Mouse (Mus musculus) hindbrain, embryonic 16.5 days (tissue): ENCODE measurements around the gene Nars2. TPM values are rescaled to one million over a fixed set of nuclear protein-coding genes. Genes with fewer than 3 reads are reported as not detected.

Experiments used
- ATAC-seq: fragments of 200-750 bp; cut with Nextera tagmentation; 2 replicates; pipeline ENCODE4 v1.8.0; 2017; ENCODE audit warnings: moderate TSS enrichment, moderate library complexity
- H3K27ac ChIP-seq: fragments of 300-500 bp; sonication (generic); 2 replicates; pipeline ENCODE4 v1.5.1; 2014; ENCODE audit warnings: low read depth, mild to moderate bottlenecking, control low read depth, low read length, moderate library complexity
- H3K27me3 ChIP-seq: fragments of 300-500 bp; sonication (generic); replicated peaks from 2 replicates; pipeline ENCODE4 v1.6.1; 2014; ENCODE audit warnings: low read length; ENCODE audit not compliant: control insufficient read depth, insufficient read depth
- H3K36me3 ChIP-seq: fragments of 300-500 bp; sonication (generic); 2 replicates; pipeline ENCODE4 v1.6.1; 2014; ENCODE audit warnings: mild to moderate bottlenecking, low read length, moderate library complexity, mixed read lengths; ENCODE audit not compliant: control insufficient read depth, insufficient read depth
- H3K4me1 ChIP-seq: fragments of 300-500 bp; sonication (generic); 2 replicates; pipeline ENCODE4 v1.6.1; 2014; ENCODE audit warnings: low read depth, low read length; ENCODE audit not compliant: control insufficient read depth, insufficient read depth
- H3K4me2 ChIP-seq: fragments of 300-500 bp; sonication (generic); 2 replicates; pipeline ENCODE4 v1.6.1; 2014; ENCODE audit warnings: mild to moderate bottlenecking, low read length, control low read depth, moderate library complexity
- H3K4me3 ChIP-seq: fragments of 300-500 bp; sonication (generic); 2 replicates; pipeline ENCODE4 v1.5.1; 2014; ENCODE audit warnings: mild to moderate bottlenecking, low read length, control low read depth, moderate library complexity
- H3K9ac ChIP-seq: fragments of 300-500 bp; sonication (generic); 2 replicates; pipeline ENCODE4 v1.6.1; 2014; ENCODE audit warnings: low read depth, mild to moderate bottlenecking, control low read depth, low read length, moderate library complexity
- H3K9me3 ChIP-seq: fragments of 300-500 bp; sonication (generic); 2 replicates; pipeline ENCODE4 v1.6.1; 2014; ENCODE audit warnings: mild to moderate bottlenecking, low read length, moderate library complexity; ENCODE audit not compliant: control insufficient read depth
- WGBS: fragments of 180-500 bp; shearing (Covaris S2); extraction: QIAGEN DNeasy Blood & Tissue Kit; methylation state at CpG from one replicate; pipeline ENCODE4 v1.1.7; 2014; 5-methylcytosine and 5-hydroxymethylcytosine counted together
- polyA plus RNA-seq: library from polyadenylated mRNA; unstranded; fragments of >200 nt; fragmentation: Nextera tagmentation; extraction: Ambion mirVana; gene quantifications from 2 replicates; pipeline ENCODE4 v1.2.1, GENCODE M21; 2015

Nars2 gene
- polyA plus RNA-seq, 1 experiment from 2014 or later, result 16.9 TPM

GRCm38 (mm10) chr7:96959168-96959567, 7.9 kb downstream of the Nars2 start:
- H3K9ac ChIP-seq, result no peak overlapping the region
- WGBS, result 95% methylated on average over 5 of the region's 5 CpGs
- no peaks in the 10 kb centered on the region for H3K27me3 ChIP-seq
- H3K9me3 ChIP-seq, result no peaks in the 10 kb centered on the region
- no peak for ATAC-seq
- peaks cover 2% of the 10 kb centered on the region for H3K36me3 ChIP-seq
- H3K4me3 ChIP-seq, result no peak overlapping the region
- no peak overlapping the region for H3K27ac ChIP-seq
- H3K4me2 ChIP-seq, result no peak overlapping the region
- H3K4me1 ChIP-seq, result no peaks in the 10 kb centered on the region

DNA sequence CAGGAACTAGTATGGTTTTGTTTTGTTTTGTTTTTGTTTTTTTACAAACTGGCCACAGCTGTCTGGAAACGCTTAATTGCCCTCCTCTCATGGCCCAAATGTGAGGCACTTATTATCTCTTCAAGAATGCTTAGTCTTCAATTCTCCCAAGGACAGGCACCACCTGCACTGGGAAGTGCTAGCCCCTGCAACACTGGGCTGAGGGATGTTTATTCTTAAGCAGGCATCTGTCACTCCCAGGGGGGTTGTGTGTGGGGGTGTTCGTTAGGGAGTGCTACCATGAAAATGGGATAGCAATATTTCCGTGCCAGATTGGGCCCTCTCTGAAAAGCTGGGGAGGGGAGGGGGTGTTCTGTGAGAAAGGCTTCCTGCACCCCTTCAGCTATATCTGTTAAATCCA, 15.9 kb downstream of the Nars2 start:
- Histone ChIP-seq H3K4me2 (no peak overlapping the region), H3K9me3 (no peaks in the 10 kb centered on the region), H3K27me3 (no peaks in the 10 kb centered on the region), H3K4me3 (no peak overlapping the region), H3K27ac (no peak overlapping the region), H3K36me3 (no peaks in the 10 kb centered on the region), H3K4me1 (no peaks in the 10 kb centered on the region), H3K9ac (no peak overlapping the region)
- ATAC-seq, result no peak
- 36% methylated on average over 3 of the region's 3 CpGs for WGBS

- no peak overlapping the region for H3K4me2 ChIP-seq
- no peaks in the 10 kb centered on the region for H3K4me1 ChIP-seq
- no peak overlapping the region for H3K27ac ChIP-seq
- H3K9me3 ChIP-seq, result no peaks in the 10 kb centered on the region
- H3K27me3 ChIP-seq, result no peaks in the 10 kb centered on the region
- 21% methylated on average over 1 of the region's 1 CpGs for WGBS
- no peak overlapping the region for H3K9ac ChIP-seq
- peak; percentile 54; the same call in 1 of the 2 replicates for ATAC-seq
- no peak overlapping the region for H3K4me3 ChIP-seq
- H3K36me3 ChIP-seq, result no peaks in the 10 kb centered on the region
Observed at GRCm38 (mm10) chr7:96970359-96970758, 19.1 kb downstream of the Nars2 start.

- Histone ChIP-seq H3K36me3 (no peaks in the 10 kb centered on the region), H3K4me3 (no peak overlapping the region), H3K9ac (peak overlapping the region; percentile 27; the same call in 1 of the 2 replicates), H3K9me3 (no peaks in the 10 kb centered on the region), H3K4me1 (no peaks in the 10 kb centered on the region), H3K27ac (no peak overlapping the region), H3K4me2 (peak overlapping the region; percentile 28), H3K27me3 (no peaks in the 10 kb centered on the region)
- 67% methylated on average over 21 of the region's 21 CpGs for WGBS
- ATAC-seq, result no peak
Observed at GRCm38 (mm10) chr7:96971027-96971996, 20.0 kb downstream of the Nars2 start.

DNA sequence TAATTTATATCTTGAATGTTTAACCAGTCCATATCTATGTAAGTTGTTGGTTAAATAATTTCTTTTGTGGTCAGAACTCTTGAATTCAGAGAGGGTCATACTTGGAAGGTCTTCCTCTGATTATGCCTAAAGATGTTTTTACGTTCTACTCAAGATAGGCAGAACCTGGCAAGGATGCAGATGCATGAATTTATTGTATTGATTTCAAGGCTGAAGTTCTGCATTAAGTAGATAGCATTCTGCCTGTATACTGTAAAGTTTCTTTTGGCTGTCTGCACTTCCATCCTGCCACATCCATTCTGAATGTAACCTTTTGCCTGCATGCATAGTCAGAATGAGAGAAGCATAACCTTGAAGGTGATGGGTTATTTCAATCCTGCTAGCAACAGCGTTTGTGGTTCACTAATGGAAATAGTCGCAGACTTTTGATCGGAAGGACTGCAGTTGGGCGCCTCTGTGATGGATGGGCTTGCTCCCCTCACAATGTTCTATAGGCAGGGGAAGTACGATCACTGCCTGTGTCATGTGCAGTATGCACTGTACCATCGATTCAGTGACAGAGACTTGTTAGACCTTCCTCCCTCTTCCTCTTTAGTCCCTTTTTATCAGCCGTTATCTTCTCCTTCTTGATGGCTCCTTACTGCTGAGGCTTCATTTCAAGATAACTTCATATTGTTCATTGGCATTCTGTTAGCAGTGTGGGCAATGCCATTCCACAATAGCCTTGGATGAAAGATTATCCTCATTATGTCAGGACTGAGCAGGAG, 21.0 kb downstream of the Nars2 start:
- Histone ChIP-seq H3K36me3 (no peaks in the 10 kb centered on the region), H3K4me2 (no peak overlapping the region)
- WGBS, result 65% methylated on average over 8 of the region's 8 CpGs

GRCm38 (mm10) chr7:96975914-96976313, 24.6 kb downstream of the Nars2 start:
- Histone ChIP-seq H3K9me3 (no peaks in the 10 kb centered on the region), H3K27ac (no peak overlapping the region), H3K4me3 (no peak overlapping the region), H3K36me3 (no peaks in the 10 kb centered on the region), H3K27me3 (no peaks in the 10 kb centered on the region), H3K4me1 (no peaks in the 10 kb centered on the region), H3K4me2 (no peak overlapping the region), H3K9ac (no peak overlapping the region)
- WGBS, result 86% methylated on average over 5 of the region's 5 CpGs
- no peak for ATAC-seq

More for the DNA sequence above, 21.0 kb downstream of the Nars2 start:
- Histone ChIP-seq H3K27ac (no peak overlapping the region), H3K4me3 (no peak overlapping the region), H3K27me3 (no peaks in the 10 kb centered on the region), H3K4me1 (no peaks in the 10 kb centered on the region), H3K9ac (no peak overlapping the region; the same call in 1 of the 2 replicates), H3K9me3 (no peaks in the 10 kb centered on the region)
- ATAC-seq, result no peak

DNA sequence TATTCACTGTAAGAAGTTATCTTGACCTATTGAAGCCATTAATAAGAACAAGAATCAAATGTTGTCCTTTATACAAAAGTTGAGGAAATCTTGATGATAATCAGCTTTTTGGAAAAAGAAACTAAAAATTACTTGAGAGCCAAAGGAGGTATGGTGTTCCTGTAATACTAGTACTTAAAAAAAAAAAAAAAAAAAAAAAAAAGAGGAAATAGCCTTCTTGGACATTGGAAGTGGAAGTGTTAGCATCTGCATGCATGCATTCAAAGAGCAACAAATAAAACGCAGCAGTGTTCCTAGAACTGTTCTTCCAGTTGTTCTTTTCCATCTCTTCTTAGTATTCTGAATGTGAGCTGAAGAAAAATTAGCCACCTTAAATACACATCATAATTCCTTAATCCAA, 25.9 kb downstream of the Nars2 start:
- no peak overlapping the region for H3K27ac ChIP-seq
- H3K36me3 ChIP-seq, result no peaks in the 10 kb centered on the region
- H3K27me3 ChIP-seq, result no peaks in the 10 kb centered on the region
- no peaks in the 10 kb centered on the region for H3K4me1 ChIP-seq
- no peaks in the 10 kb centered on the region for H3K9me3 ChIP-seq
- no peak for ATAC-seq
- 92% methylated on average over 1 of the region's 1 CpGs for WGBS
- no peak overlapping the region for H3K4me3 ChIP-seq
- no peak overlapping the region for H3K4me2 ChIP-seq
- H3K9ac ChIP-seq, result no peak overlapping the region

GRCm38 (mm10) chr7:96981366-96981765, 30.1 kb downstream of the Nars2 start:
- no peak for ATAC-seq
- H3K9me3 ChIP-seq, result no peaks in the 10 kb centered on the region
- no peak overlapping the region for H3K4me3 ChIP-seq
- H3K9ac ChIP-seq, result no peak overlapping the region
- no peaks in the 10 kb centered on the region for H3K36me3 ChIP-seq
- 96% methylated on average over 2 of the region's 2 CpGs for WGBS
- H3K27ac ChIP-seq, result no peak overlapping the region
- H3K4me1 ChIP-seq, result peaks cover 5% of the 10 kb centered on the region
- H3K4me2 ChIP-seq, result no peak overlapping the region
- no peaks in the 10 kb centered on the region for H3K27me3 ChIP-seq
